Mouse (Mus musculus) 416B (cell line): Measurements from ENCODE around the gene Vwa7.

Source experiments
- DNase-seq: peaks from one replicate; pipeline ENCODE4 v3.0.0; 2011; ENCODE audit warnings: low read depth

The Vwa7 gene

GRCm38 (mm10) chr17:35045807-35046680, 29.7 kb downstream of the Vwa7 start:
- peak; percentile 58 for DNase-seq

- DNase-seq: peak; percentile 100
Measured at GRCm38 (mm10) chr17:35046681-35047455, 30.5 kb downstream of the Vwa7 start, which contains the start of gene Msh5. TSS of gene Msh5 (minus strand) at chr17:35046745.

- peak; percentile 74 for DNase-seq
Measured at GRCm38 (mm10) chr17:35047688-35048087, 31.3 kb downstream of the Vwa7 start.

- DNase-seq: peak; percentile 94
Measured at GRCm38 (mm10) chr17:35048149-35048931, 32.0 kb downstream of the Vwa7 start.

GRCm38 (mm10) chr17:35048932-35049440, 32.6 kb downstream of the Vwa7 start:
- peak; percentile 59 for DNase-seq

- DNase-seq: peak; percentile 92
Measured at GRCm38 (mm10) chr17:35049561-35050016, 33.2 kb downstream of the Vwa7 start, which contains the start of gene Clic1. TSS of gene Clic1 (plus strand) at chr17:35049966.

GRCm38 (mm10) chr17:35050126-35050750, 33.9 kb downstream of the Vwa7 start:
- peak; percentile 88 for DNase-seq

- DNase-seq: peak; percentile 98
Measured at GRCm38 (mm10) chr17:35051156-35052086, 35.0 kb downstream of the Vwa7 start.

- DNase-seq: no peak
Measured at GRCm38 (mm10) chr17:35052271-35052798, 36.0 kb downstream of the Vwa7 start.

- DNase-seq: no peak
Measured at GRCm38 (mm10) chr17:35055691-35056495, 39.5 kb downstream of the Vwa7 start.

- DNase-seq: no peak
Measured at GRCm38 (mm10) chr17:35057090-35057489, 40.7 kb downstream of the Vwa7 start.

- no peak for DNase-seq
Measured at GRCm38 (mm10) chr17:35058316-35058715, 41.9 kb downstream of the Vwa7 start.

- peak; percentile 40 for DNase-seq
Measured at GRCm38 (mm10) chr17:35058911-35059892, 42.8 kb downstream of the Vwa7 start, which contains the start of gene Ddah2. TSS of gene Ddah2 (plus strand) at chr17:35059035.

- no peak for DNase-seq
Measured at GRCm38 (mm10) chr17:35060071-35060470, 43.7 kb downstream of the Vwa7 start.

- no peak for DNase-seq
Measured at GRCm38 (mm10) chr17:35060737-35061297, 44.4 kb downstream of the Vwa7 start.

GRCm38 (mm10) chr17:35061299-35061698, 44.9 kb downstream of the Vwa7 start:
- no peak for DNase-seq

- DNase-seq: no peak
Measured at GRCm38 (mm10) chr17:35063466-35063865, 47.1 kb downstream of the Vwa7 start.
